Mouse (Mus musculus) CH12.LX (cell line): ENCODE data around the gene Lonp2. TPM values are rescaled to one million over a fixed set of nuclear protein-coding genes. Genes with fewer than 3 reads are reported as not detected.

Experiments used
- DNase-seq: peaks from one replicate; pipeline ENCODE4 v3.0.0-alpha.2; 2013; ENCODE audit errors: extremely low read depth
- H3K27ac ChIP-seq: 2 replicates; pipeline ENCODE4 v1.5.1; 2012; ENCODE audit warnings: low read depth, mild to moderate bottlenecking, control low read depth, moderate library complexity; ENCODE audit not compliant: insufficient read depth
- H3K27me3 ChIP-seq: replicated peaks from 2 replicates; pipeline ENCODE3; 2012; ENCODE audit warnings: inconsistent platforms
- H3K36me3 ChIP-seq, 2 experiments: replicated peaks in 1 of 2; 2 replicates each; pipeline versions ENCODE3 to v1.6.1; 2012; ENCODE audit warnings: inconsistent platforms in 1 of 2, low read length in 1 of 2, mild to moderate bottlenecking in 1 of 2, mixed read lengths in 1 of 2, moderate library complexity in 1 of 2; ENCODE audit not compliant: control insufficient read depth in 1 of 2, insufficient read depth in 1 of 2
- H3K4me1 ChIP-seq, 2 experiments: 2 replicates each; pipeline ENCODE4 v1.6.1; 2012; ENCODE audit warnings: inconsistent platforms in 1 of 2, moderate library complexity in 1 of 2; ENCODE audit not compliant: insufficient read depth in 2 of 2, control insufficient read depth in 1 of 2
- H3K4me2 ChIP-seq: 2 replicates; pipeline ENCODE4 v1.6.1; 2012; ENCODE audit warnings: low read depth, mild to moderate bottlenecking, control low read depth; ENCODE audit not compliant: poor library complexity, insufficient read depth, severe bottlenecking
- H3K4me3 ChIP-seq, 3 experiments: fragments of 150-350 bp in 1 of 3; sonication (generic) in 1 of 3; replicated peaks in 1 of 3; 2 replicates each; pipeline versions ENCODE3 to v1.5.1; 2011 to 2012; ENCODE audit warnings: low read depth in 2 of 3, low read length in 2 of 3, mild to moderate bottlenecking in 2 of 3, moderate library complexity in 2 of 3, control low read depth in 1 of 3, improper control_type of control experiment in 1 of 3, inconsistent platforms in 1 of 3, mixed read lengths in 1 of 3; ENCODE audit not compliant: poor library complexity in 1 of 3
- H3K79me2 ChIP-seq: replicated peaks from 2 replicates; pipeline ENCODE4 v1.6.1; 2012; ENCODE audit warnings: mild to moderate bottlenecking, moderate library complexity; ENCODE audit not compliant: control insufficient read depth, poor library complexity, insufficient read depth, severe bottlenecking; ENCODE audit errors: extremely low read depth
- H3K9ac ChIP-seq: 2 replicates; pipeline ENCODE4 v1.6.1; 2012; ENCODE audit warnings: low read depth, mild to moderate bottlenecking, control low read depth, moderate library complexity; ENCODE audit not compliant: insufficient read depth
- H3K9me3 ChIP-seq: replicated peaks from 2 replicates; pipeline ENCODE3; 2012; ENCODE audit warnings: low read length, inconsistent platforms, mixed read lengths
- BHLHE40 ChIP-seq: IDR thresholded peaks from 2 replicates; pipeline ENCODE4 v1.6.1; 2011; ENCODE audit warnings: mild to moderate bottlenecking, low read depth, low read length, improper control_type of control experiment
- CHD1 ChIP-seq: IDR thresholded peaks from 2 replicates; pipeline ENCODE4 v1.6.1; 2012; ENCODE audit warnings: low read depth, low read length, improper control_type of control experiment, inconsistent platforms
- CHD2 ChIP-seq: IDR thresholded peaks from 2 replicates; pipeline ENCODE4 v1.6.1; 2011; ENCODE audit warnings: low read length, improper control_type of control experiment
- EP300 ChIP-seq: IDR thresholded peaks from 2 replicates; pipeline ENCODE4 v1.6.1; 2011; ENCODE audit warnings: low read length, improper control_type of control experiment
- ETS1 ChIP-seq: conservative IDR thresholded peaks from 2 replicates; pipeline ENCODE4 v1.6.1; 2012; ENCODE audit warnings: low read depth, mild to moderate bottlenecking, inconsistent platforms, low read length, improper control_type of control experiment, moderate library complexity
- GABPA ChIP-seq: IDR thresholded peaks from 2 replicates; pipeline ENCODE4 v1.6.1; 2012; ENCODE audit warnings: low read depth, low read length, improper control_type of control experiment, inconsistent platforms; ENCODE audit not compliant: insufficient replicate concordance
- HCFC1 ChIP-seq: IDR thresholded peaks from 2 replicates; pipeline ENCODE4 v1.6.1; 2012; ENCODE audit warnings: low read depth, mild to moderate bottlenecking, inconsistent platforms, low read length, improper control_type of control experiment
- IRF4 ChIP-seq: IDR thresholded peaks from 2 replicates; pipeline ENCODE4 v1.6.1; 2014; ENCODE audit warnings: low read depth, mild to moderate bottlenecking, inconsistent platforms, low read length, improper control_type of control experiment
- JUN ChIP-seq: IDR thresholded peaks from 2 replicates; pipeline ENCODE4 v1.6.1; 2011; ENCODE audit warnings: low read depth, mild to moderate bottlenecking, low read length, improper control_type of control experiment, moderate library complexity; ENCODE audit not compliant: insufficient read depth
- KAT2A ChIP-seq: IDR thresholded peaks from 2 replicates; pipeline ENCODE4 v1.6.1; 2012; ENCODE audit warnings: low read length, improper control_type of control experiment, inconsistent platforms; ENCODE audit not compliant: insufficient replicate concordance
- MYC ChIP-seq: IDR thresholded peaks from 2 replicates; pipeline ENCODE4 v1.6.1; 2011; ENCODE audit warnings: low read depth, mild to moderate bottlenecking, improper control_type of control experiment, low read length
- RAD21 ChIP-seq: IDR thresholded peaks from 2 replicates; pipeline ENCODE4 v1.6.1; 2011; ENCODE audit warnings: low read depth, mild to moderate bottlenecking, low read length, improper control_type of control experiment, moderate library complexity
- RCOR1 ChIP-seq: conservative IDR thresholded peaks from 2 replicates; pipeline ENCODE4 v1.6.1; 2012; ENCODE audit warnings: low read depth, mild to moderate bottlenecking, inconsistent platforms, low read length, improper control_type of control experiment
- TBP ChIP-seq: conservative IDR thresholded peaks from 2 replicates; pipeline ENCODE4 v1.6.1; 2011; ENCODE audit warnings: low read depth, low read length, improper control_type of control experiment
- USF2 ChIP-seq: conservative IDR thresholded peaks from 2 replicates; pipeline ENCODE4 v1.6.1; 2011; ENCODE audit warnings: low read depth, low read length, improper control_type of control experiment
- ZC3H11A ChIP-seq: IDR thresholded peaks from 2 replicates; pipeline ENCODE4 v1.6.1; 2012; ENCODE audit warnings: low read depth, mild to moderate bottlenecking, inconsistent platforms, low read length, improper control_type of control experiment
- ZMIZ1 ChIP-seq: IDR thresholded peaks from 2 replicates; pipeline ENCODE4 v1.6.1; 2012; ENCODE audit warnings: low read depth, mild to moderate bottlenecking, inconsistent platforms, low read length, improper control_type of control experiment
- dilution Hi-C: fragments of 300-500 bp; cut with MboI; formaldehyde crosslinking; loops from 2 replicates; pipeline ENCODE4 v1.14.3; 2020; ENCODE audit warnings: low sequenced_read_pairs; ENCODE audit not compliant: extremely low pct_unique_long_range_greater_than_20kb, extremely low pct_ligation_motif_present
- in situ Hi-C: fragments of 300-500 bp; cut with MboI; formaldehyde crosslinking; loops from 3 replicates; pipeline ENCODE4 v1.14.3; 2019; ENCODE audit warnings: low sequenced_read_pairs, low pct_ligation_motif_present, low pct_unique_long_range_greater_than_20kb, mixed read lengths
- polyA plus RNA-seq: library from polyadenylated mRNA; unstranded; fragments of >175 nt; gene quantifications from 2 replicates; pipeline ENCODE4 v1.2.1, GENCODE M21; 2012; ENCODE audit warnings: low read depth; ENCODE audit not compliant: insufficient read length
- total RNA-seq, 2 experiments: library from RNA; depleted of rRNA; stranded (reverse); fragments of 300-350 nt in 1 of 2; fragments of >200 nt in 1 of 2; gene quantifications; 2 replicates each; pipeline ENCODE4 v1.2.3; 2012 to 2014

Lonp2 gene
- total and polyA plus RNA-seq, 3 experiments, result 25.6 to 27.8 (median 26.4) TPM

GRCm38 (mm10) chr8:86594159-86594796 is 29.6 kb upstream of the Lonp2 start:
- H3K9me3 ChIP-seq, result no peaks in the 10 kb centered on the region
- no peaks in the 10 kb centered on the region for H3K36me3 ChIP-seq
- H3K4me1 ChIP-seq, result no peaks in the 10 kb centered on the region
- H3K79me2 ChIP-seq, result no peaks in the 10 kb centered on the region
- in situ Hi-C loops, result no loop called here
- H3K4me3 ChIP-seq, result no peak overlapping the region
- dilution Hi-C loops, result no loop called here
- TF ChIP-seq HCFC1 (no peak), USF2 (no peak), ZMIZ1 (no peak), IRF4 (no peak), BHLHE40 (no peak)
- TF ChIP-seq, all 38 proteins: peak for 0
- no peak for DNase-seq
- Histone ChIP-seq H3K4me2 (no peak overlapping the region), H3K27me3 (peaks cover 9% of the 10 kb centered on the region), H3K9ac (no peak overlapping the region), H3K27ac (no peak overlapping the region)

- Histone ChIP-seq H3K9ac (no peak overlapping the region), H3K27me3 (peaks cover 9% of the 10 kb centered on the region), H3K9me3 (no peaks in the 10 kb centered on the region), H3K79me2 (no peaks in the 10 kb centered on the region)
- TF ChIP-seq RCOR1 (no peak), CHD2 (no peak), KAT2A (no peak), CHD1 (no peak), ETS1 (no peak), MYC (no peak), ZC3H11A (no peak), RAD21 (no peak), EP300 (no peak), IRF4 (no peak), JUN (no peak), TBP (no peak), GABPA (no peak)
- TF ChIP-seq, all 38 proteins: peak for 0
- no peak overlapping the region for H3K4me3 ChIP-seq
- no peak for DNase-seq
- dilution Hi-C loops, result no loop called here
- no peaks in the 10 kb centered on the region for H3K36me3 ChIP-seq
- no peak overlapping the region for H3K27ac ChIP-seq
- H3K4me2 ChIP-seq, result no peak overlapping the region
- H3K4me1 ChIP-seq, result no peaks in the 10 kb centered on the region
- in situ Hi-C loops, result no loop called here
Observed at GRCm38 (mm10) chr8:86595671-86596070, 28.2 kb upstream of the Lonp2 start.
